Mouse (Mus musculus) gonadal fat pad, adult 2 months (tissue): ENCODE data around the gene Thap8. TPM values are rescaled to one million over a fixed set of nuclear protein-coding genes. Genes with fewer than 3 reads are reported as not detected.

ENCODE experiments used
- DNase-seq: peaks from one replicate; pipeline ENCODE4 v3.0.0-alpha.2; 2012; ENCODE audit warnings: low read depth
- polyA plus RNA-seq: library from polyadenylated mRNA; depleted of rRNA; stranded (reverse); fragments of >200 nt; gene quantifications from 2 replicates; pipeline ENCODE4 v1.2.3, GENCODE M21; 2012

Thap8 gene
- polyA plus RNA-seq, 1 experiment, result 1.3 TPM

- DNase-seq, result no peak
These were observed 36.0 kb downstream of the Thap8 start for GRCm38 (mm10) chr7:30315559-30316529.

GRCm38 (mm10) chr7:30318142-30318541 lies 38.2 kb downstream of the Thap8 start:
- no peak for DNase-seq

- DNase-seq, result no peak
These were observed 41.1 kb downstream of the Thap8 start for GRCm38 (mm10) chr7:30320946-30321345.

GRCm38 (mm10) chr7:30321539-30322284 lies 41.8 kb downstream of the Thap8 start, which contains the start of gene E130208F15Rik:
Gene E130208F15Rik (plus strand): TSS chr7:30321740.
- DNase-seq, result no peak

GRCm38 (mm10) chr7:30322285-30322667 lies 42.4 kb downstream of the Thap8 start:
- no peak for DNase-seq

GRCm38 (mm10) chr7:30322865-30323264 lies 43.0 kb downstream of the Thap8 start:
- DNase-seq, result no peak

GRCm38 (mm10) chr7:30323795-30324194 lies 43.9 kb downstream of the Thap8 start, which contains the start of gene Sdhaf1:
Gene Sdhaf1 (minus strand): TSS chr7:30323895.
- no peak for DNase-seq

GRCm38 (mm10) chr7:30324300-30324944 lies 44.5 kb downstream of the Thap8 start:
- DNase-seq, result no peak

GRCm38 (mm10) chr7:30325364-30325763 lies 45.5 kb downstream of the Thap8 start:
- DNase-seq, result no peak

GRCm38 (mm10) chr7:30326427-30326826 lies 46.5 kb downstream of the Thap8 start:
- DNase-seq, result no peak

GRCm38 (mm10) chr7:30327140-30327539 lies 47.2 kb downstream of the Thap8 start:
- DNase-seq, result no peak

- no peak for DNase-seq
These were observed 48.5 kb downstream of the Thap8 start for GRCm38 (mm10) chr7:30328379-30328778.

- no peak for DNase-seq
These were observed 52.0 kb downstream of the Thap8 start for GRCm38 (mm10) chr7:30331887-30332286.

- no peak for DNase-seq
These were observed 52.8 kb downstream of the Thap8 start for GRCm38 (mm10) chr7:30332622-30333259.

- no peak for DNase-seq
These were observed 53.5 kb downstream of the Thap8 start for GRCm38 (mm10) chr7:30333436-30333835.

GRCm38 (mm10) chr7:30334563-30334962 lies 54.7 kb downstream of the Thap8 start:
- no peak for DNase-seq

- DNase-seq, result no peak
These were observed 55.8 kb downstream of the Thap8 start for GRCm38 (mm10) chr7:30335688-30336087.

GRCm38 (mm10) chr7:30336384-30336783 lies 56.5 kb downstream of the Thap8 start:
- DNase-seq, result no peak

- DNase-seq, result no peak
These were observed 59.7 kb downstream of the Thap8 start for GRCm38 (mm10) chr7:30339432-30340109.
